Mouse (Mus musculus) layer of hippocampus, adult 2 months (tissue): ENCODE data around the gene Uso1. TPM values are rescaled to one million over a fixed set of nuclear protein-coding genes. Genes with fewer than 3 reads are reported as not detected.
"Not testable (repeated sequence)": the region's sequence is repeated elsewhere in the genome, so short reads cannot be mapped to it uniquely, and the experiment has no call there.

Experiments used
- DNase-seq, 2 experiments: peaks; one replicate each; pipeline ENCODE4 v3.0.0; 2022; ENCODE audit warnings: low spot score in 2 of 2
- H3K27ac ChIP-seq: fragments of 200-600 bp; 2 replicates; pipeline ENCODE4 v1.8.1; 2022
- H3K4me3 ChIP-seq: fragments of 200-600 bp; 2 replicates; pipeline ENCODE4 v1.8.1; 2022; ENCODE audit warnings: mild to moderate bottlenecking
- CTCF ChIP-seq: fragments of 200-600 bp; conservative IDR thresholded peaks from 2 replicates; pipeline ENCODE4 v1.8.1; 2022; ENCODE audit warnings: antibody characterized with exemption, mild to moderate bottlenecking, moderate library complexity
- total RNA-seq, 2 experiments: library from RNA; stranded (reverse); gene quantifications; 2 replicates each; pipeline ENCODE4 v1.2.3; 2021

Gene Uso1
- total RNA-seq, 2 experiments from 2014 or later = 76.7 to 79.6 TPM

GRCm38 (mm10) chr5:92165976-92166375 lies 28.2 kb downstream of the Uso1 start:
- TF ChIP-seq CTCF = no peak
- H3K4me3 ChIP-seq = no peak overlapping the region

GRCm38 (mm10) chr5:92183071-92183830 lies 45.5 kb downstream of the Uso1 start:
- Histone ChIP-seq H3K27ac (no peak overlapping the region), H3K4me3 (no peak overlapping the region)
- no peak for TF ChIP-seq CTCF
- DNase-seq = peak in 1 of 2 experiments; percentile 16

More at GRCm38 (mm10) chr5:92165976-92166375, 28.2 kb downstream of the Uso1 start:
- no peak overlapping the region for H3K27ac ChIP-seq
- DNase-seq = no peak

- DNase-seq = no peak
- no peak overlapping the region for H3K4me3 ChIP-seq
- TF ChIP-seq CTCF = no peak
- H3K27ac ChIP-seq = no peak overlapping the region
These were observed 51.2 kb downstream of the Uso1 start for GRCm38 (mm10) chr5:92188881-92189483.

DNA sequence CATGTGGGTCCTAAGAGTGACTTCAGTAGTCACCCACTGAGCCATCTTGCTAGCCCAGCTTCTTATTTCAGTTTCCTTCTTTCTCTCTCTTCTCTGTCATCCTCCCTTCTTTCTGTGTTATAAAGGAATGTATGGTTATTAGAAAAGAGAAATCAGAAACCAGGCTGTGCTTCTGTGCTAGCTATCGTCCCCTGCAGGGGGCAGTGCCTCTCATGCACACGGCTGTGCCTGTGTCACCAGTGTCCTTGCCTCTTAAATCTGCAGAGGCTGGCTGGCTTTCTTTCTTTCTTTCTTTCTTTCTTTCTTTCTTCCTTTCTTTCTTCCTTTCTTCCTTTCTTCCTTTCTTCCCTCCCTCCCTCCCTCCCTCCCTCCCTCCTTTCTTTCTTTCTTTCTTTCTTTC lies 58.0 kb downstream of the Uso1 start:
- not testable (repeated sequence) for H3K4me3 ChIP-seq, H3K27ac ChIP-seq
- DNase-seq = peak in 1 of 2 experiments; percentile 21
- TF ChIP-seq CTCF = peak; percentile 80

DNA sequence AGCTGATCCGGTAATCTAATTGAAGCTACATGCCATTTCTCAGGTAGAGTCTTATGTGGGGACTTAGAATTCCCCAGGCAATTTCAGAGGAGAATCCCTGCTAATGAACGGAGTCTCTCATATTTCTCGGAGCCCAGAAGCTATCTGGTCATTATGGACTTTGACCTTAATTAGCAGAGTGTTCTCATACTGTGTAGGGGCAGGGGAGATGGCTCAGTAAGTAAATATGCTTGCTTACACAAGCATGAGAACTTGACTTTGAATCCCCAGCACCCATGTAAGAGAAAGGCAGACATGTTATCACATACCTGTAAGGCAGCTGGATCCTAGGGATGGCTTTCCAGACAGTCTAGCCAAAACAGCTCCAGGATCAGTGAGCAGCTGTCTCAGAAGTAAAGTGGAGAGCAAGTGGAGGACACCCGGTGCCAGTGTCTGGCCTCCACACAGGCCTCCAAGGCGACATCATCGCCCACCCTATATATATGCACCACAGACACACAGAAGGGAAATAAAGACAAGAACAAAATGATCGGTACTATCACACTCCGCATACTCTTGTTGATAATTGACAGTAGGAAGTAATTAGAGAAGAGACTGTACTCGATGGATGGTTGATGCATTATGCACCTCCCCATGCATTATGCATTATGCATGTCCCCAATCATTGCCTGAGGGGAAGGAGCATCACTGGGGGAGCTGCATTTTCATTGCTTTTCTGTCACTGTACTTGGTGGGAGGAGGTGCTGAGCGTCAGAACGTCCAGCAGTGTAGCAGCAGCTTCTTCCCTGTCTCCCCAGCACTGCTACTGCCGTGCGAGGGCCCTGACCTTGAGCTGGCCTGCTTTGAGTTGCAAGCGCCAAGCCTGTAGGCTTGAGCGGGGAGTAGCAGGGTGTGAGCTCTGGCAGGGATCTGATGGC lies 59.4 kb downstream of the Uso1 start:
- no peak for DNase-seq
- no peak overlapping the region for H3K27ac ChIP-seq
- TF ChIP-seq CTCF = no peak

DNA sequence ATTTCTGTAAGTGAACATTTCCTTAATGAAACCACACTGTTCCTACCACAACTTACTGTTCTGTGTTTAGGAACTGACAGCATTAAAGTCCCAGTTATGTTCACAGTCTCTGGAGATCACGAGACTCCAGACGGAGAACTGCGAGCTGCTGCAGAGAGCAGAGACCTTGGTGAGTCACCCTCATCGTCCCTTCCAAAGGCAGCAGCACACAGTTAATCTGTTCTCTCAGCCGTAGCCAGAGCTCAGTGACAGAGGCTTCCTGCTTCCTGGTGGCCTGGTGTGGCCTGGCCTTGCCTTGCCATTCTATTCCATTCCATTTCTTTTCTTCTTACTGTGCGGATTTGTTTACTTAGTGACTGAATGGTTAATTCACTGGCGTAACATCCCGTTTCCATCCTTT lies 60.5 kb downstream of the Uso1 start:
- no peak for TF ChIP-seq CTCF
- no peak for DNase-seq
- Histone ChIP-seq H3K27ac (no peak overlapping the region), H3K4me3 (no peak overlapping the region)

More for the DNA sequence above, 59.4 kb downstream of the Uso1 start:
- H3K4me3 ChIP-seq = no peak overlapping the region

DNA sequence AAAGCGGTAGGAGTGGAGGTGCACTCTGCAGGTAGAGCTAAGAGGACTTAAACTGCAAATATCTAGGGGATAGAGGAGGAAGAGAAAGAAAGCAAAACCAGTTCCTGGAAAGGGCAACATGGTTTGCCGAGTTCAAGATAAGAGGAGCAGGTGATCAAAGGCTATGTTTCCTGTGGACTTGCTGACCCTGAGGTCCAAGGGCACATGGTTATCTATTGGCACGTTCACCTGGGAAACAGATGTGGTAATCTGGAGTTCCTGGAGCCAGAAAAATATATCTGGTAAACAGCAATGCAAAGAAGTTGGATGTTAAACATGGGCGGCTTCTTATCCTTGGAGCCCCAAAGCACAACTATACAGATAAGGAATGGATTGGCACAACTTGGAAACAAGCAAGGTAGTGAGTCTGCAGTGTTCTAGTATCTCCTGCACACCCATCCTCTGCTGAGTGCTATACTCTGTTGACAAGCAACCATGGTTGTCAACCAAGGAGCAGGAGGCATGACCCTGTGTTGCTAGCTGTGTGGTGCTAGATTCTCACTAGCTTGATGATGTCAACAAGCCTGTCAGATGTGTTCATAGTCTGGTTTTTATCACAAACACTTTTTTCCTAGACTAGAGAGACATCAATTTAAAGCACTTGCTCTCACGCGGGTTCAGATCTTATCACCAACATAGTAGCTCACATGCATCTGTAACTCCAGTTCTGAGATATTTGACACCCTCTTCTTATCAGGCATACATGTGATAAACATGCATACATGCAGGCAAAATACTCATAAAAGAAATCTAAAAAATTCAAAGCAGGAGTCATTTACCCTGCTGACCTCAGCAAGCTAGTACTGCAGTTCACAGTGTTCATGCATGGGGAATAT lies 66.7 kb downstream of the Uso1 start:
- no peak for DNase-seq
- Histone ChIP-seq H3K27ac (no peak overlapping the region), H3K4me3 (no peak overlapping the region)
- no peak for TF ChIP-seq CTCF

DNA sequence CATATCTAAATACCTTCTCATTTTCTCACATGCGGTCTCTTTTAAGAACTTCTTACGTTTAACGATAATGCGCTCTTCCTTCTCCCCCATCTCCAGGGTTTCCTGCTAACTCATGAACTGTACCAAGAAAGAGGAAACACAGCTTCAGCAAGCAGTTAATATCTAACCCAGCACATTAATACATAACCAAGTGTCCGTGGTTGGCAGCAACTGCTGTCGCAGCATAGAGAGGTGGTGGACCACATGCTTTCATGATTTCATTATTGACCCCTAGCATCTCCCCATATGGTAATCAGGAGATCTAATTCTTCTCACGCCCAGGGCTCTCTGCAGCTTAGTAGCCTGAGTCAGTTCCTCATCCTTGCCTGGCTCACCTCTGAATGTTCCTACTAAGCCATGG lies 67.4 kb downstream of the Uso1 start:
- no peak for DNase-seq
- Histone ChIP-seq H3K27ac (0 out of 2 replicates have a peak overlapping the region, but pooled peaks have one; percentile 5), H3K4me3 (no peak overlapping the region)
- TF ChIP-seq CTCF = no peak

GRCm38 (mm10) chr5:92205706-92206105 lies 68.0 kb downstream of the Uso1 start:
- Histone ChIP-seq H3K27ac (0 out of 2 replicates have a peak overlapping the region, but pooled peaks have one; percentile 5), H3K4me3 (no peak overlapping the region)
- DNase-seq = no peak
- TF ChIP-seq CTCF = no peak

DNA sequence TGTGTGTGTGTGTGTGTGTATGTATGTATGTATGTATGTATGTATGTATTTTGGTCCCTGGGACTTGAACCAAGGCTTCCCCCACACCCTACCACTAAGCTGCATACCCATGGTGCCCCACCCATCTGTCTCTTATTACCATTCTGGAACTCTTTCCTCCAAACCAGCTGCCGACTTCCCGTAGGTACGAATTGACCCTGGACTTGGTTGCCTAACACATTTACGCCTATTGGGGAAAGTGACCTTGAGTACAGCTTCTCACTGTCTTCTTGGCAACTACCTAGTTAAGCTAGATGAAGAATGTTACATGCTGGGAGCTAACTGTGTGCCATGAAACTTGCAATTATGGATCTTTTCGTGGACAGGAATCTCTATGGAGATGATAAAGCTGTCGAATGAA lies 68.4 kb downstream of the Uso1 start:
- no peak for DNase-seq
- H3K4me3 ChIP-seq = no peak overlapping the region
- TF ChIP-seq CTCF = no peak
- H3K27ac ChIP-seq = no peak overlapping the region

DNA sequence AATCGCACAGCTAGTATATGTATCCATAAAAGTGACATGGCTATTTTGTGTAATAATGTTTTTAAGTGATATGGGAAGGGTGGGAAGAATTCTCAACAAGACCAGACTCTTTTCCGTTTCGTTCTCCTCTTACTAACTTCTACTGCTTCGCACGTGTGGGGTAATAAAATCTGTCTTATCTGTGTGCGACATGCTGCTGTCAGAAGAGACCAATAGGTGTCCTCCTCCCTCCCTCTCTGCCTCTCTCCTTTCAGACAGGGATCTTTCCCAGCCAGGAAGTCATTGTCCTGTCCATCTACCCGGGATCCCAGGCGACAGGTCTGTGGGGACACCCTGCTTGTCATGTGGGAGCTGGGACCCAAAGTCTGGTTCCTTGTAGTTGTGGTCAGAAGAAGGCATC lies 72.5 kb downstream of the Uso1 start:
- DNase-seq = no peak
- TF ChIP-seq CTCF = no peak
- no peak overlapping the region for H3K27ac ChIP-seq
- H3K4me3 ChIP-seq = no peak overlapping the region

DNA sequence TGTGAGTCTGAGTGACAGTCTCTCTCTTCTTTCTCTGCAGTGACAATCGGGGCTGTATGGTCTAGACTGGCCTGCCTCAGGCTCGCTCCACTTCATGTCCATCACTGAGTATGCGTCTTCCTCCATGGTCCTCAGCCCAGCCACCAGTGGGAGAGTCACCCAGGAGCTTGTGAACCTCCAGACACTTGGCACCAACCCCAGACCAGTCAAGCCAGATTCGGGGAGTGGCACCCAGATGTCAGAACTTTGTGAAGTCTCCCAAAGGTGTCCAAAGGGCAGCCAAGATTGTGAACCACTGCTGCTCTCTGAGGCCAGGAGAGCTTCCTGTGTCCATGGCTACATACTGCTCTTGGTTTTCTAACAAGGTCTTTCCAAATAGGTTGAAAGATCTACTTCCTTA lies 74.5 kb downstream of the Uso1 start:
- Histone ChIP-seq H3K27ac (no peak overlapping the region), H3K4me3 (no peak overlapping the region)
- TF ChIP-seq CTCF = no peak
- no peak for DNase-seq
